Mouse (Mus musculus) embryo, embryonic 11 days (tissue): Measurements from ENCODE around the gene St7.

Source experiments
- DNase-seq: peaks from one replicate; pipeline ENCODE4 v3.0.0-alpha.2; 2015

Gene St7

GRCm38 (mm10) chr6:17968467-17969144 is 275.9 kb downstream of the St7 start:
- DNase-seq: peak; percentile 73

- DNase-seq: no peak
Observed at GRCm38 (mm10) chr6:17969815-17970214, 277.1 kb downstream of the St7 start.

- no peak for DNase-seq
Observed at GRCm38 (mm10) chr6:17971393-17971792, 278.7 kb downstream of the St7 start.

GRCm38 (mm10) chr6:17974416-17974815 is 281.7 kb downstream of the St7 start:
- no peak for DNase-seq

- no peak for DNase-seq
Observed at GRCm38 (mm10) chr6:17977165-17977564, 284.4 kb downstream of the St7 start.

- no peak for DNase-seq
Observed at GRCm38 (mm10) chr6:17978324-17978723, 285.6 kb downstream of the St7 start.

GRCm38 (mm10) chr6:17978881-17979280 is 286.1 kb downstream of the St7 start:
- no peak for DNase-seq

- DNase-seq: no peak
Observed at GRCm38 (mm10) chr6:17979361-17979760, 286.6 kb downstream of the St7 start.

- DNase-seq: no peak
Observed at GRCm38 (mm10) chr6:17990173-17991028, 297.7 kb downstream of the St7 start.

GRCm38 (mm10) chr6:17991625-17992024 is 298.9 kb downstream of the St7 start:
- no peak for DNase-seq
